Mouse (Mus musculus): ENCODE measurements around the gene Mis18a.

DNA sequence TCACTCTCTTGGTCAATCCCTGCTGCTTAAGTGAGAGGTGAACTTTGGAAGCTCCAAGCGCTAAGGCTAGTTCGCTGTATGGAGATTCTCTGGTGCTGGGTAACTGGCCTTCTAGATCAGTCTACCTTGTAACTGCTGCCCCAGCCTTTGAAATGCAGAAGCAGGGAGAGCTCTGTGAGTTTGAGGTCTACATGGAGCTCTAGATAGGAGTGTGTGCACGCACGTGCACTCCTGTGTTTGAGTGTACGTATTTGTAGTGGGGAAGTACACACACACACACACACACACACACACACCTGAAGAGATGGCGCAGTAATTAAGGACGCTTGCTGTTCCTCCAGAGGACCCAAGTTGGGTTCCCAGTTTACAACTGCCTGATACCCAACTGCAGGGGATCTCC is 21.0 kb upstream of the Mis18a start:
- TF ChIP-seq CTCF (IDR thresholded peaks at IDR 0.05; ENCODE audit: insufficient read depth, low read length) (no peak), POLR2A (IDR thresholded peaks at IDR 0.05; ENCODE audit: borderline replicate concordance, extremely low read depth, low read depth, low read length) (no peak)
